18 mouse cellular contexts compared by ENCODE assay signal in genomic region chr9:58669071-58669470, GRCm38 (mm10).
DNase-seq lines count a peak whose midpoint lies in the region; ATAC-seq lines count a peak whose summit lies in the region.
"Had no signal": no experiment of that assay in that cellular context is flagged by ENCODE, and none has a peak within 500 bp of the region (broad histone marks: within the 10 kb centered on the region; RNA-seq: fewer than 3 reads in every experiment).

No protein-coding gene starts in this region.

- WGBS in heart, embryonic 11.5 days (ENCODE audit: insufficient replicate concordance), result 55% methylated on average over 3 of the region's 3 CpGs
- 75% methylated on average over 3 of the region's 3 CpGs for WGBS in liver, embryonic 13.5 days (ENCODE audit: insufficient replicate concordance)
- 70% methylated on average over 3 of the region's 3 CpGs for WGBS in liver, embryonic 11.5 days
- 68% methylated on average over 3 of the region's 3 CpGs for WGBS in midbrain, embryonic 15.5 days

- H3K27me3 ChIP-seq in heart, embryonic 11.5 days (ENCODE audit: control insufficient read depth, insufficient read depth, low read length), result no peaks in the 10 kb centered on the region
- no peaks in the 10 kb centered on the region for H3K27me3 ChIP-seq in liver, embryonic 13.5 days
- no peaks in the 10 kb centered on the region for H3K27me3 ChIP-seq in liver, embryonic 11.5 days (replicated peaks; ENCODE audit: control insufficient read depth, insufficient read depth, low read length)
- H3K27me3 ChIP-seq in midbrain, embryonic 15.5 days (replicated peaks), result no peaks in the 10 kb centered on the region
- H3K27me3 ChIP-seq: forebrain, embryonic 15.5 days; midbrain, embryonic 13.5 days had no signal

- H3K36me3 ChIP-seq in heart, embryonic 11.5 days (ENCODE audit: control insufficient read depth, insufficient read depth, low read length), result no peaks in the 10 kb centered on the region; the same call in 1 of the 2 replicates
- H3K36me3 ChIP-seq in liver, embryonic 13.5 days, result peaks cover 33% of the 10 kb centered on the region
- H3K36me3 ChIP-seq in liver, embryonic 11.5 days (ENCODE audit: control insufficient read depth, insufficient read depth, low read length), result peaks cover 1% of the 10 kb centered on the region; the same call in 1 of the 2 replicates
- H3K36me3 ChIP-seq in midbrain, embryonic 15.5 days (replicated peaks), result no peaks in the 10 kb centered on the region

- H3K9ac ChIP-seq in heart, embryonic 11.5 days (ENCODE audit: low read depth, low read length), result no peak overlapping the region
- 0 out of 2 replicates have a peak overlapping the region, but pooled peaks have one; percentile 6 for H3K9ac ChIP-seq in liver, embryonic 13.5 days
- no peak overlapping the region for H3K9ac ChIP-seq in liver, embryonic 11.5 days (ENCODE audit: low read depth, low read length)
- no peak overlapping the region for H3K9ac ChIP-seq in midbrain, embryonic 15.5 days
- H3K9ac ChIP-seq: forebrain, embryonic 15.5 days; midbrain, embryonic 13.5 days had no signal

- no peak overlapping the region for H3K4me3 ChIP-seq in heart, embryonic 11.5 days (ENCODE audit: low read depth, low read length)
- H3K4me3 ChIP-seq in liver, embryonic 13.5 days (replicated peaks), result no peak overlapping the region
- H3K4me3 ChIP-seq in liver, embryonic 11.5 days (ENCODE audit: low read depth, low read length), result no peak overlapping the region
- no peak overlapping the region for H3K4me3 ChIP-seq in midbrain, embryonic 15.5 days
- H3K4me3 ChIP-seq: erythroblast, embryonic 14.5 days; forebrain, embryonic 15.5 days; midbrain, embryonic 13.5 days had no signal

- ATAC-seq in heart, embryonic 11.5 days (replicated peaks; ENCODE audit: insufficient number of reproducible peaks, low FRiP score, low TSS enrichment), result no peak
- 0 out of 2 replicates have a peak, but pooled peaks have one; percentile 33 for ATAC-seq in liver, embryonic 13.5 days (ENCODE audit: low read depth)
- ATAC-seq in liver, embryonic 11.5 days (replicated peaks; ENCODE audit: low FRiP score), result no peak
- ATAC-seq in midbrain, embryonic 15.5 days (replicated peaks), result no peak
- ATAC-seq: activated CD4-positive, CD25-positive, alpha-beta regulatory T cell, adult 4 months; forebrain, embryonic 15.5 days; midbrain, embryonic 13.5 days had no signal

- peak; percentile 61 to 71 for DNase-seq in adrenal gland, adult (ENCODE audit: inconsistent age in 2 of 2, low spot score in 1 of 2)
- no peak for DNase-seq in adrenal gland, adult 18-20 months (ENCODE audit: low spot score in 2 of 2)
- no peak for DNase-seq in heart, adult 9 months (ENCODE audit: low spot score in 2 of 2)
- no peak for DNase-seq in liver, embryonic 13.5 days
- DNase-seq in liver, embryonic 11.5 days (ENCODE audit: low spot score), result no peak
- DNase-seq in urinary bladder, adult 18-20 months (ENCODE audit: low spot score in 2 of 2), result no peak
- DNase-seq: cerebellum, adult 18-20 months; kidney, adult 11 months; lung, adult 18-20 months; lung, postnatal 14 days; thymus, postnatal 14 days had no signal

- H3K4me1 ChIP-seq in heart, embryonic 11.5 days (ENCODE audit: control insufficient read depth, insufficient read depth, low read length), result peaks cover 14% of the 10 kb centered on the region
- H3K4me1 ChIP-seq in liver, embryonic 13.5 days (replicated peaks), result peaks cover 23% of the 10 kb centered on the region
- H3K4me1 ChIP-seq in liver, embryonic 11.5 days (replicated peaks; ENCODE audit: control insufficient read depth, insufficient read depth, low read length), result no peaks in the 10 kb centered on the region; the same call in 1 of the 2 replicates
- no peaks in the 10 kb centered on the region for H3K4me1 ChIP-seq in midbrain, embryonic 15.5 days
- H3K4me1 ChIP-seq: forebrain, embryonic 15.5 days; midbrain, embryonic 13.5 days had no signal

- no peaks in the 10 kb centered on the region for H3K9me3 ChIP-seq in heart, embryonic 11.5 days (replicated peaks; ENCODE audit: control insufficient read depth, low read length)
- no peaks in the 10 kb centered on the region for H3K9me3 ChIP-seq in liver, embryonic 13.5 days (replicated peaks)
- H3K9me3 ChIP-seq in liver, embryonic 11.5 days (ENCODE audit: control insufficient read depth, low read length), result no peaks in the 10 kb centered on the region
- H3K9me3 ChIP-seq in midbrain, embryonic 15.5 days, result no peaks in the 10 kb centered on the region
- H3K9me3 ChIP-seq: forebrain, embryonic 15.5 days; midbrain, embryonic 13.5 days had no signal

- peak overlapping the region; percentile 42; the same call in 1 of the 2 replicates for H3K27ac ChIP-seq in heart, embryonic 11.5 days (ENCODE audit: low read depth, low read length)
- H3K27ac ChIP-seq in liver, embryonic 13.5 days, result 0 out of 2 replicates have a peak overlapping the region, but pooled peaks have one; percentile 31
- H3K27ac ChIP-seq in liver, embryonic 11.5 days (ENCODE audit: low read depth, low read length), result no peak overlapping the region
- no peak overlapping the region for H3K27ac ChIP-seq in midbrain, embryonic 15.5 days
- H3K27ac ChIP-seq: forebrain, embryonic 15.5 days; kidney, postnatal 0 days; midbrain, embryonic 13.5 days had no signal

- no peak overlapping the region for H3K4me2 ChIP-seq in heart, embryonic 11.5 days
- H3K4me2 ChIP-seq in liver, embryonic 13.5 days, result no peak overlapping the region
- H3K4me2 ChIP-seq in liver, embryonic 11.5 days, result no peak overlapping the region
- no peak overlapping the region for H3K4me2 ChIP-seq in midbrain, embryonic 15.5 days
- H3K4me2 ChIP-seq: forebrain, embryonic 15.5 days; midbrain, embryonic 13.5 days had no signal

Comparison
In these comparisons a context has a peak if more than half of its experiments do, and no peak if none do; other contexts are left out.
1. DNase-seq: peak in adrenal gland, adult (2 of 2); none in adrenal gland, adult 18-20 months (0 of 2), heart, adult 9 months (0 of 2), liver, embryonic 13.5 days (single experiment), liver, embryonic 11.5 days (single experiment) and urinary bladder, adult 18-20 months (0 of 2).
2. H3K27ac ChIP-seq: peak in heart, embryonic 11.5 days (single experiment) and liver, embryonic 13.5 days (single experiment); none in liver, embryonic 11.5 days (single experiment) and midbrain, embryonic 15.5 days (single experiment).